Mouse (Mus musculus): ENCODE results near the gene Olfr1494. TPM values are rescaled to one million over a fixed set of nuclear protein-coding genes. Genes with fewer than 3 reads are reported as not detected.

Gene Olfr1494
- total RNA-seq (2021) = not detected
- long read RNA-seq = 0 reads

DNA sequence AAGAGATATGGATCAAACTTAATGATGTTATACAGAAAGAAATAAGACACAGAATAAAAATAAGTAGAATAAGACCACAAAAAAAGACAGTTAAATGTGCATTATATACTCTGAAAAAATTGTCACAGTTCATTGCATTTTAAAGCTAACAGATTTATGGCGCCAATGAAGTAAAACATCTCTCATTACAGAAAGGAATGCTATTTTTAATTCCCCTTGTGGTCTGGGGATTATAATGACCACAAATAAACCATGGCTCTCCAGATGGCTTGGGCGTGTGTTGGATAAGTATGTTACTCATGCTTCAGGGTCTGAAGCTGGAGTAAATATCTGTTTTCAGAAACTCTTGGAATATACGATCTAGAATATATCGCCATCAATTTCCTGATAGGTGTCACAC, at the start of gene Olfr1494:
Gene Olfr1494 (plus strand): TSS at position 301 of the 400 bp plus-strand sequence.
- DNase-seq (ENCODE audit: low spot score in 2 of 2) = no peak

- DNase-seq (ENCODE audit: low spot score in 2 of 2) = no peak
These were observed 42.6 kb upstream of the Olfr1494 start, which contains the start of gene Olfr1491 for GRCm38 (mm10) chr19:13696968-13697367. Gene Olfr1491 (plus strand): TSS chr19:13697268.

DNA sequence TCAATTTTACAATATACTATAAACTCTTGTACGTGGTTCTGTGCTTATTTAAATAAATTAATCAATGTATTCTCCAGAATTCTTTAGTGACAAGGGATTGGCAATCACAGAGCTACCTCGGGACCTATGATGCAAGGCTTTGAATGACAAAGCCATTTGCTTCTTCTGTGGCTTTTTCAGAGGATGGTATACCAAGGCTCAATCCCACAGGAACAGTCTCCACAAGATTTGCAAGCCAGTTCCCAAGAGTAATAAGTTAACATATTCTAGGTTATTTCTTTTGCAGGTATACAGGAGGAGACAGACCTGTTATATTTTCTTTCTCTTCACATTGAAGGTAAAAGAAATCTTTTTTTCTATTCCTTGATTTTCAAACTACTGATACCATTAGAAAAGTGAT, 16.6 kb upstream of the Olfr1494 start, which contains the start of gene Olfr1493-ps1:
Gene Olfr1493-ps1 (plus strand): TSS at position 301 of the 400 bp plus-strand sequence.
- DNase-seq (ENCODE audit: low spot score in 2 of 2) = no peak

GRCm38 (mm10) chr19:13749366-13749765, 9.8 kb downstream of the Olfr1494 start:
- no peak for DNase-seq (ENCODE audit: low spot score in 2 of 2)

DNA sequence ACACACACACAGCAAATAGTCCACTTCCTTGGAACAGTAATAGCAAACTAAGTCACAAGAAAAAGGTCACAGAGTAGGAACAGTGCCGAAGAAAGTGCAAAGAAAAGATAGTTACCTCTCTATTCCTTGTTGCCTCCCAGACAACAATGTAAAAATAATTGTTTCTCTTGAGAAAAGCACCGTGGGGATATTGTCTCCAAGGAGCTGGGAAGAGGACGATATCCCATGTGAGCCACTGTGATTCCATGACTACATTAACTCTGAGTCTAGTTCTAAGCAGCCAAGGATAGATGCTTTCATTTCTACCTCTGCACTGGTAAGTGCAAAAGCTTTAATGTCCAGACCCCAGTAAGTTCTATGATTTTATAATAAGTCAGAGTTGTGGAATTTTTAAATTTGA, 24.8 kb downstream of the Olfr1494 start, which contains the start of gene Olfr1495:
Gene Olfr1495 (plus strand): TSS at position 301 of the 400 bp plus-strand sequence.
- DNase-seq (ENCODE audit: low spot score in 2 of 2) = no peak

DNA sequence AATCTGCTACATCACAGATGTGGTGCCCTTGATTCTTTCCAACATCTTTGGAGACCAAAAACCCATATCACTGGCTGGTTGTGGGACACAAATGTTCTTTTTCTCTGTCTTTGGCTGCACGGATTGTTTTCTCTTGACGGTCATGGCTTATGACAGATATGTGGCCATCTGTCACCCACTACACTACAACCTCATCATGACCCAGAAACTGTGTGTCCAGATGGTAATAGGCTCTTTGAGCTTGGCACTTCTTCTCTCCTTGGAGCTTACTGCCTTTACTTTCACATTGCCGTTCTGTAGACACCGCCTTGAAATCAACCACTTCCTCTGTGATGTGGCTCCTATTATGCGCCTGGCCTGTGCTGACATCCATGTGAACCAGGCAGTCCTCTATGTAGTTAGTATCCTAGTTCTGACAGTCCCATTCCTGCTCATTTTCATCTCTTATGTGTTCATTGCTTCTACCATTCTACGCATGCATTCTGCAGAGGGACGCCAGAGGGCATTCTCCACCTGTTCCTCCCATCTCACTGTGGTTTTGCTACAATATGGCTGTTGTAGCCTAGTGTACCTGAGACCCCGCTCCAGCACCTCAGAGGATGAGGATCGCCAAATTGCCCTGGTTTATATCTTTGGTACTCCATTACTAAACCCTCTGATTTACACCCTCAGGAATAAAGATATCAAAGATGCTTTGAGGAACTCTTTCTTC, 29.2 kb downstream of the Olfr1494 start:
- no peak for DNase-seq (ENCODE audit: low spot score in 2 of 2)

DNA sequence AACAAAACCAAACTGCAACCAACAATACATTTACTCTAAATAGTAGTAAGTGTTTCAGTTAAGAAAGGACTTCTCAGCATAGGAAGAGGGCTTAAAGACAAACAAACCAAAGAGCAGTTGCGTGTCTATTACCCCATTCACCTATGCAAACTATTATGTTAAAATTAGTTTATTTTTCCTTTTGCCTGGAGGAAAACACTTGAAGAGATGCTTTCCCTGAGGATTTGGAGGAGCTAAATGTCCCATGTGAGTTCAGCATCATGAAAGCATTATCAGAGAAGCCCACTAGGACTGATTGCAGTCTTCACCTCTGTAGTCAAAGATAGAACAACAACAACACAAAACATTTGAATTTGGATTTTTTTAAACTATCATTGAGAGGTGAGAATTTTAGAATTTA, 38.0 kb downstream of the Olfr1494 start, which contains the start of gene Olfr1496:
Gene Olfr1496 (plus strand): TSS at position 301 of the 400 bp plus-strand sequence.
- no peak for DNase-seq (ENCODE audit: low spot score in 2 of 2)

DNA sequence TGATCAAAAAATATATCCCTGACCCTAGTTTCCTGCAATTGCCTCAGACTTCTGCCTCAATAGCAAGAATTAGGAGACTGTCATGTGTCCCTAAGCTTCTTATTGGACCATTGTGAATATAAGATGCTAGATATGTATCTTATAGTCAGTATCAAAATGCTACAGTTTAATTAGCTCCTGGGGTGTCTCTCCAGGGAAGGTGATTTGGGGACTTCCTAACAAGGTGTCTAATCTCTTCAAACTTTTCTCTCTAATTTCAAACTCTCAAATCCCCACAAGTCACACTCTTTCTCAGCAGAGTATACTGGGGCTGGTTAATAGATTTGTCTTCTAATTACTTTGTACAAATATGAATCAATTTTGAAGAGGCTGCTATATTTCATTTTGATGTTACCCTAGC, 58.6 kb downstream of the Olfr1494 start, which contains the start of gene Olfr1497:
Gene Olfr1497 (minus strand): TSS at position 101 of the 400 bp plus-strand sequence.
- DNase-seq (ENCODE audit: low spot score in 2 of 2) = no peak

Other genes starting within 250 kb of the Olfr1494 start
- not detected for gene Olfr1477, start 239.2 kb upstream of the Olfr1494 start, total RNA-seq (2021)
- gene Olfr1480, start 211.8 kb upstream of the Olfr1494 start, total RNA-seq (2021) = not detected
- gene Olfr1484, start 156.2 kb upstream of the Olfr1494 start, total RNA-seq (2021) = not detected
- not detected for gene Olfr1487, start 122.4 kb upstream of the Olfr1494 start, total RNA-seq (2021)
- gene Olfr1489, start 108.1 kb upstream of the Olfr1494 start, total RNA-seq (2021) = not detected
- not detected for gene Olfr1490, start 88.6 kb upstream of the Olfr1494 start, total RNA-seq (2021)
- gene Olfr1491, start 42.5 kb upstream of the Olfr1494 start, total RNA-seq (2021) = not detected
- gene Olfr1493-ps1, start 16.4 kb upstream of the Olfr1494 start, total RNA-seq (2021) = not detected
- not detected for gene Olfr1495, start 24.9 kb downstream of the Olfr1494 start, total RNA-seq (2021)
- not detected for gene Olfr1496, start 38.1 kb downstream of the Olfr1494 start, total RNA-seq (2021)
- gene Olfr1497, start 58.5 kb downstream of the Olfr1494 start, total RNA-seq (2021) = not detected
- gene Olfr1499, start 79.7 kb downstream of the Olfr1494 start, total RNA-seq (2021) = not detected
- not detected for gene Olfr1500, start 90.8 kb downstream of the Olfr1494 start, total RNA-seq (2021)
- gene Olfr1501, start 111.0 kb downstream of the Olfr1494 start, total RNA-seq (2021) = not detected
- gene Olfr1502, start 122.1 kb downstream of the Olfr1494 start, total RNA-seq (2021) = not detected
- not detected for gene Olfr1504, start 158.2 kb downstream of the Olfr1494 start, total RNA-seq (2021)
- not detected for gene Olfr1505, start 173.8 kb downstream of the Olfr1494 start, total RNA-seq (2021)

Data from layer of hippocampus, adult 18-20 months (tissue).